Mouse (Mus musculus) neutrophil, adult 5-6 weeks (primary cell): ENCODE results near the gene Ptpn12. TPM values are rescaled to one million over a fixed set of nuclear protein-coding genes. Genes with fewer than 3 reads are reported as not detected.

ENCODE experiments used
- ATAC-seq: fragments of 151-379, 151-347 bp; 2 replicates; pipeline ENCODE4 v1.8.0; 2017; ENCODE audit warnings: mild to moderate bottlenecking, moderate TSS enrichment; ENCODE audit not compliant: insufficient number of reproducible peaks, poor library complexity, low FRiP score, severe bottlenecking; ENCODE audit errors: extremely low read depth
- total RNA-seq: library from RNA; stranded (forward); fragments of 200-1000 nt; gene quantifications from 2 replicates; pipeline ENCODE4 v1.2.3, GENCODE M21; 2017

Ptpn12 gene
- total RNA-seq: 110 and 117 TPM in 2 replicates

DNA sequence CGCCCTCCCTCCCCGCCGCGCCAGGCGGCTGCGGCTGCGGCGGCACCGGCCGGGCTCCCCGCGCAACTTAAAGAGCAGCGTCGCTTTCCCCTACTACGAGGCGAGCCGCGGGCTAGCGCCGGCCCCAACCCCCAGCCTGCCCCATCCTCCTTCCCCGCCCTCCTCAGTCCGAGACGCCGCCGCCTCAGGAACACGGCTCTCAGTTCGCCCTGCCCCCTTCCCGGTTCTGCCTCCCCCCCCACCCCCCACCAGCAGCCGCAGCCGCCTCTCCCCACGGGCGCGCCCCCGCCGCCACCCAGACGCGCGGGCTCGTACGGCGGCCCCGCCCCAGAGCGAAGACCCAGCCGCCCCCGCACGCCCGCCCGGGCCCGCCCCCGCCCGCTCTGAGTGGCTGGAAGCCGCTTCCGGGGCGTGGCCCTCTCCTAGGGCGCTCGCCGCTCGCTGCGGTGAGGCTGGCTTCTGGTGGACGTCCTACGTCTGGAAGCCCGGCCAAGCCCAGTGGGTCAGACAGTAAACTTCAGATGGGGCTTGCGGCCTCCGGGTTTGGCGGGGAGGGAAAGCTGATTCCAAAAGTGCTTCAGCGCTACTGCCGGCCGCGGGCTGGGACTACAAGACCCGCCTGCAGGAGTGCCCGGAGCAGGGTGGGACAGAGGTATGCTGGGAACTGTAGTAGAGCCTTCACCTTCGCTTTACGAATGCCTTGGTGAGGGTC, at the start of gene Ptpn12:
Gene Ptpn12 (minus strand): TSS at position 92 of the 712 bp plus-strand sequence.
- peak; percentile 83 for ATAC-seq

DNA sequence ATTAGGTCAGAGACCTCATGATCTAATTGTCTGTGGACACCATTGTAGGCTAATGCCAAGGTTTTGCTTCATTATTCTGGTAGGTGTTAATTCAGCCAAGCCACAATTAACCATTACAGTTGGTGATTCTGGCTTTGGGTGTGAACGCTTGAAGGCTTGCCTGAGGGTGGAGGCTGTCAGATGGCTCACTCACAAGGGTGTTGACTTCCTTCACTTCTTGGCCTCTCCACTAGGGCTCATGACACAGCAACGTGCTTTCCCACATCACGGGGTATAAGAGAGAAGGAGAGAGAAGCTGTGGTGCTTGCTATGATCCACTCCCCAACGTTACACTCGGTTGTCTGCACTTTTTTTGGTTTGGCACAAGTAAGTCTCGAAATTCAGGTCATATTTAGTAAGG, 35.5 kb upstream of the Ptpn12 start:
- ATAC-seq: no peak

DNA sequence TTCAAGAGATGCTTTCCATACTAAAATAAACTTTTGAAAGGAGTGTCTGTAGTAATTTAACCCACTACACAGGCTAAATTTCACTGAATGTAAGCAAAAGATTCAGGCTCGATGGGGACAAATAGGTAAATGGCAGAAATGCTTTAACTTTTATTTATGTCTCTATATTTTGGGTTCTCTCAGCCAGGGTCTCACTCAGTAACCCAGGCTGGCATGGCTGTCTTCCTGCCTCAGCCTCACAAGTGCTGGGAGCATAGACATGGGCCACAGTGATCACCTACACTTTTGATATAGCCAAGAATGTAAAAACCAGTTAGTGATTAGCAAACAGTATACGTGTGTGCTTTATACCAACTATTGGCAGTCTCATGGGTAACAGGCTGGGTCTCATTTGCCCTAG, 1.5 kb upstream of the Ptpn12 start:
- ATAC-seq: no peak

DNA sequence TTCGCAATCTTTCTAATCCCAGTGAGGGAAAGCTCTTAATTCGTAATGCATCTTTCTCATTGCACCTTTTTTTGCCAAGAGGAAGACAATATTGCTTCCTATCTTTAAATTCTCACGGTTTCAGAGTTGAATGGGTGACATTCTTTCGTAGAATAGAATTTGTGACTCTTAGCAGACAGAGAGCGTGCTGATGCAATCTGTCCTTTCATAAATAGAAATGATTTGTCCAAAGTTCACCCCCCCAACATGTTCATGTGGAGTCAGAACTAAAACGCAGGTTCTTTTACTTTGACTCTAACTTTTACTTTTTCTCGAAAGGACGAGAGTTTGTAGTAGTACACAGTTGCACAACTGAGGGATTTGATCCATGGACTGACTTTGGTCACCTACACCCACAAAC, 884 bp upstream of the Ptpn12 start:
- no peak for ATAC-seq

- ATAC-seq: peak; percentile 8; the same call in 1 of the 2 replicates
These were observed 466 bp downstream of the Ptpn12 start for GRCm38 (mm10) chr5:21055071-21055819.

DNA sequence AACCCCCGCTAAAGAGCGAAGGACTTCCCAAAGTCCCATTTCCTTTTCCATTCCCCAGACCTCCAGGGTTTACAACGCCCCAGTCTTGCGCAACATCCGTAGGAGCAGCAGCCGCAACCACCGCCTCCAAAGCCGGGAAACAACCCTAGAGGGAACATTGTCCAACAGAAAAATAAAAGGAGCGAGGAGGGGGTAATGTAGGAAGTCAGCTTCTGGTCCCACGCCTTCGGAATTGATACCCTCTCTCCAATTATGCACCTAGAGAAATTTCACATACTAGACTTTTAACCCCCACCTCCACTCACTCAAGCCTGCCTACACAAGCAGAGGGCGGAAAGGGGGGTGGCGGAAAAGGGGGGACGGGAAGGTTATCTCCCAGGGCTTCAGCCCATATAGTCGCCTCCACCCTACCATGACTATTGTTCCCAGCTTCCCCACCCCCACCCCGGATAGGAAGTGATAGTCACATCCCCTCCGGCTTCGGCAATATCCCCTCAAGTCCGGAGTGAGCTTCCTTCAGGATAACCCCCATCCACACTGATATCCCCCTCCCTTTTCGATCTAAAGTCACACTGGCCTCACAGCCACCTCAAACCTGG, 1.1 kb downstream of the Ptpn12 start:
- no peak for ATAC-seq

GRCm38 (mm10) chr5:21053571-21054307, 2.0 kb downstream of the Ptpn12 start:
- ATAC-seq: no peak

- no peak for ATAC-seq
These were observed 3.2 kb downstream of the Ptpn12 start for GRCm38 (mm10) chr5:21052521-21052920.

- no peak for ATAC-seq
These were observed 5.0 kb downstream of the Ptpn12 start for GRCm38 (mm10) chr5:21050770-21051122.

DNA sequence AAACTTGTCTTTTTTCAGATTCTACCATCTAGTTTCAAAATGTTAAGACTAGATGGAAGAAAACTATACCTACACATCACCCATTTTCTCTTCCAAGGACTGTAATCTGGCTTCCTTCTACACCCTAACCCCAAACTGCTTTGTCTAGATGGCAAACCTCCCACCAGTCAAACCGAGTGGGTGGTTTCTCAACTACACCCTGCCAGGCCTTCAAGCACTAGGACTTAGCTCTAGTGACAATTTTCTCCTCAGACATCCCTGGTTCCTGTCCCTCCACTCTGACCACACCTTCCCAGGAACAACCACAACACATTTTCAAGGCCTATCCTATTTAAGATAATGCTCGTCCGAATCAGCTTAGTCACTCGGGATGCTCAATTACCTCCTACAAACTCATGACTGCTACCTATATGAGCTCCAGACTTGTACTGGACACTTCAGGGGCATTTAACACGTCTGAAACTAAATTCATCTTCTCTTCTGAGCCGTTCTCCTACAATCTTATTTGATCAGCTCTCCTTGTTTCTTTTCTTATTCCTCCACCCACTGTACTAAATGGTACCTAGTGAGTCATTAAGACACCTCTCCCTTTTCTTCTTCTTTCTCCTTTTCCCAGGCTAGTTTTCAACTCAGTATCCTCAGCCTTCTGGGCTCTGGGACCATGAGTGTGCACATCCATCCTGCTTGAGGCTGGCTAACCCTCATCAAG, 5.5 kb downstream of the Ptpn12 start:
- ATAC-seq: no peak

DNA sequence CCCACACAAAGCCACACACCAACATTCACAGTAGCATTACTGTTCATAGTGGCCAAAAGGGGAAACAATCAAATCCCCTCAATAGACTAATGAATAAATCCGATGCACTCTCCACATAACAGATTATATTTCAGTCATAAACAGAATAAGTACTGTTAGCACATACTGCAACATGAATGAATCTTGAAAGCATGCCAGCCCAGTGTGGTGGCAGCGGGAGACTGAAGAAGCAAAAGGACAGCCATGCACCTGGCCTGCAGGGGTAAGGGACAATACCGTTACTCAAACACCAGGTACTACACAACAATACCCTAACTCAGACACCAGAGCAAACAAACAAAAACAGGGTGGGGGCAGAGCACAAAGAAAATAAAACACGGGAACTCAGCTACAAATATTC, 6.7 kb downstream of the Ptpn12 start:
- ATAC-seq: no peak

- no peak for ATAC-seq
These were observed 8.6 kb downstream of the Ptpn12 start for GRCm38 (mm10) chr5:21047114-21047513.

DNA sequence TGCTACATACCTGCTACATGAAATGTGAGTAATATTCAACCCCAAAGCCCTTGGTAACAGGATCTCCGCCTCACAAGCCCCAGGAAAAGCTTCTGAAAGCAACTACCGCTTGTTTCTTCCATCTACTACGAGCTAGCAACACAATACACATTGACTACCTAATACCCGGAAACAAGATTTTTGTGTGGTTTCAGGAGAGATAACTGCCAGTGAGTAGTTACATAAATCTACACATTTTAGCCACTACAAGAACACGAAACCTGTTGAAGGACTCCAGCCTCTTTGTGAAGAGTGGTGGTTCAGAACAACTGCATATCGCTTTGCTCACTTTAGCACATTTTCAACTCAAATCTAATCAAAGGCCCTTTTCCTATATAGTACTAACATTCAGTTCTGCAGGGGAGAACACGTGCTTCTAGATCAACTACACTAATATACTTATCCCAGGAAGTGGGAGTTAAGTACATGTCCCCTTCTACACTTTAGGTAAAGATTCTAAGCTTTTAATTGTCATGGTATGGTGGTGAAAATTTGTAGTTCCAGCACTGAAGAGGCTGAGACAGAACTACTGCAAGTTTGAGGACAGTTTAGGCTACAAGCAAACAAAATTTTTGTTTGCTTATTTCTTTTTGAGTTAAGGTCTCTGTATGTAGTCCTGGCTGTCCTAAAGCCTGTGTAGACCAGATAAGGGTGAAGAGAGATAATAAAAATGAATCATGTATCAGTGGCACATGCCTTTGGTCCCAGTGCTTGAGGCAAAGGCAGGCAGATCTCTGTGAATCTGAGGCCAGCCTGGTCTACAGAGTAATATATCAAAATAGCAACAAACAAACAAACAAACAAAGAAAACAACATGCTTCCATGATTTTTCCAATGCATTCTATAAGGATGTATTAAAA, 9.3 kb downstream of the Ptpn12 start:
- ATAC-seq: no peak

DNA sequence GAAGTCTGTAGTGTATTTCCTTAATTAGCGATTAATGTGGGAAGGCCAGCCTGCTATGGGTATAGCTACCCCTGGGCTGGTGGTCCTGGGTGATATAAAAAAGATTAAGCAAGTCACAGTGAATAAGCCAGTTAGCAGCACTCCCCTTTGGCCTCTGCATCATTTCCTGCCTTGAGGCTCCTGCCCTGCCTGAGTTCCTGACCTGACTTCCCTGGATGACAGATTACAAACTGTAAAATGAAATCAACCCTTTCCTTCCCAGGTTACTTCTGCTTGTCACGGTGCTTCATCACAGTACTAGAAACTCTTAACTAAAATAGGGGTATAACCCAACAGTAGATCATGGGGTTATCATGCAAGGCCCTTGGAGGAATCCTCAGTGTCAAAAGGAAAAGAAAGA, 10.2 kb downstream of the Ptpn12 start:
- no peak for ATAC-seq

DNA sequence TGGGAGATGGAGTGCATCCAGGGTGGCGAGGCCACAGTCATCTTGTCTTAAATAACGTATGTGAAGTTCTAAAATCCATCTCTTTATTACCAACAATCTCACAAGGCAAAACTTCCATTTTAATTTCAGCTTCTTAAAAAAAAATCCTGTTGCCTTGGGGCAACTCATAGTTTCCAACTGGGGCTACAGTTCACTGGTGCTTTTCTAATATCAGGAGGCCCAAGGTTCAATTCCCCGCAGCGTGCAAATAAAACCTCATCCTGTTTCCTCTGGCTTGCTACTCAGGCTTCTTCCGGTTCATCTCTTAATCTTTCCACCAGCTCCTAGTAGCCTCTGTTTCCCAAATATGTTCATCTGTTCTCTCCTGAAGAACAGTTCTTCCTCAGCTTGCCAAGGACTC, 17.6 kb downstream of the Ptpn12 start:
- no peak for ATAC-seq

DNA sequence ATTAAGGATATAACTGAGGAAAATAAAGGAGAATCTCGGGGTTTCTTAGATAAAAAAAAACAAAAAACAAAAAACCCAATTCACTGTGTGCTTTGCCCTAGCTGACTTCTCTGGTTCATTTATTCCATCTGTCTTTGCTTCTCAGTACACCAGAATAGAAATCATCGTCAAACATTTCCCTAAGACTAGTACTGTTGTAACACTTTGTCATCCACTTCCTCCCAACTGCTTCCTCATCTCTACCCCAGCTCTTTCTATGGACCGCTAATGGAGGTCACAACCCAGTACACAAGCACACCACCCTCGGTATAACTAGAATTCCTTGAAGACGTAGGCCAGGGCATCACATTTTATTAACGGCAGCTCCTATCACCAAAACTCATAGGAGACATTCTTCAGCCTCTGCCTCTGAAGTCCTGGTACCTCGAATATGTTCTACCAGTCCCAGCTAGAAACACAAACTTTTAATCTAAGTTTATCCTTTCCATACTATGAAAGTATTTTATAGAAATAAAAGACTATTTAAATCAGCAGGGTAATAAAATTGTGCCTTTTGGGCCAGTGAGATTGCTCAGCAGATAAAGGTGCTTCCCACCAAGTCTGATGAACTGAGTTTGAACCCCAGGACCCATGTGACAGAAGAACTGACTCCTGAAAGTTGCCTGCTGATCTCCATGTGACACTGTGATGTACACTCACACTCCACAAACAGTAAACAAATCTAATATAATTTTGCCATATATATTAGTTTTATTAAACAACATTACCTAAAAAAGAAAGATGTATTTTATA, 19.8 kb downstream of the Ptpn12 start:
- peak; percentile 90 for ATAC-seq

GRCm38 (mm10) chr5:21034388-21034966, 21.2 kb downstream of the Ptpn12 start:
- ATAC-seq: no peak
